Mouse (Mus musculus) C2C12 (cell line): ENCODE measurements around the gene Osbpl8. TPM values are rescaled to one million over a fixed set of nuclear protein-coding genes. Genes with fewer than 3 reads are reported as not detected.

Source experiments
- H3K27me3 ChIP-seq: one replicate; pipeline ENCODE4 v1.6.1; 2011; ENCODE audit not compliant: control insufficient read depth, insufficient read depth, insufficient read length
- H3K36me3 ChIP-seq: one replicate; pipeline ENCODE4 v1.6.1; 2011; ENCODE audit not compliant: control insufficient read depth, insufficient read depth
- H3K4me3 ChIP-seq: one replicate; pipeline ENCODE4 v1.5.1; 2011; ENCODE audit warnings: mild to moderate bottlenecking, control low read depth; ENCODE audit not compliant: poor library complexity, insufficient read depth, severe bottlenecking
- H3K79me2 ChIP-seq: one replicate; pipeline ENCODE4 v1.6.1; 2011; ENCODE audit not compliant: control insufficient read depth, insufficient read depth
- H3K79me3 ChIP-seq: one replicate; pipeline ENCODE4 v1.6.1; 2011; ENCODE audit warnings: low read depth, control low read depth
- H3ac ChIP-seq: one replicate; pipeline ENCODE3; 2011; ENCODE audit warnings: low read depth; ENCODE audit not compliant: control insufficient read depth, insufficient read length
- CEBPB ChIP-seq: IDR thresholded peaks from one replicate; pipeline ENCODE4 v1.6.1; 2011; ENCODE audit warnings: low read depth, mild to moderate bottlenecking, control low read depth, moderate library complexity
- CTCF ChIP-seq: IDR thresholded peaks from one replicate; pipeline ENCODE4 v1.5.1; 2011; ENCODE audit not compliant: control insufficient read depth, insufficient read depth, insufficient read length
- FOSL1 ChIP-seq: IDR thresholded peaks from one replicate; pipeline ENCODE4 v1.8.0; 2011; ENCODE audit warnings: mild to moderate bottlenecking, low read length; ENCODE audit not compliant: poor library complexity, insufficient read depth, severe bottlenecking
- MAX ChIP-seq: IDR thresholded peaks from one replicate; pipeline ENCODE4 v1.6.1; 2011; ENCODE audit warnings: mild to moderate bottlenecking, control low read depth
- MYOD1 ChIP-seq: IDR thresholded peaks from one replicate; pipeline ENCODE4 v1.6.1; 2011; ENCODE audit warnings: low read depth; ENCODE audit not compliant: control insufficient read depth, insufficient read length
- MYOG ChIP-seq: IDR thresholded peaks from one replicate; pipeline ENCODE4 v1.6.1; 2011; ENCODE audit not compliant: control insufficient read depth, insufficient read length; ENCODE audit errors: extremely low read depth
- USF1 ChIP-seq: IDR thresholded peaks from one replicate; pipeline ENCODE4 v1.6.1; 2011; ENCODE audit warnings: low read depth, mild to moderate bottlenecking, control low read depth, moderate library complexity
- polyA plus RNA-seq: library from polyadenylated mRNA; unstranded; fragments of >200 nt; fragmentation: generic; extraction: Trizol; gene quantifications from one replicate; pipeline ENCODE4 v1.2.1, GENCODE M21; 2012; ENCODE audit warnings: missing spikeins

Osbpl8 gene
- polyA plus RNA-seq, 1 experiment, result 2.8 TPM

DNA sequence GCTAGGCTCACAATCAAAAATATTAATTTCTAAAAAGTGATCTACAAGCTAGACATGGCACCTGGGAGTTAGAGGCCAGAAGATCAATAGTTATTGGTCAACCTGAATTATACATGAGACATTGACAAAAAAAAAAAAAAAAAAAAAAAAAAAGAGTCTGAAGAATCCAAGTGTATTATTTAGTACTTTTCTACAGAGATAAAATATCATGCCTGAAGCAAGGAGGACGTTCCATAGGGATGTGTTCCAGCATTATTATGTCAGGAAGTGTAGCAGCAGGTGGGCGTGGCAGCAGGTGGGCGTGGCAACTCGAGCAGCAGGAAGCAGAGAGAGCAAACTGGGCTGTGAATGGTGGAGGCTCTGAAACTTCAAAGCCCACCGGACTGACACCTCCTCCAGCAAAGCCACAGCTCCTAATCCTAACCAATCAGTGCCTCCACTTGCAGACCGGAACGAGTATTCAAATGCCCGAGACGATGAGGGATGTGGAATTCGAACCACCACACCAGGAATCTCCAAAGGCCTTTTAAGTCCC is 41.6 kb upstream of the Osbpl8 start:
- no peaks in the 10 kb centered on the region for H3K27me3 ChIP-seq

DNA sequence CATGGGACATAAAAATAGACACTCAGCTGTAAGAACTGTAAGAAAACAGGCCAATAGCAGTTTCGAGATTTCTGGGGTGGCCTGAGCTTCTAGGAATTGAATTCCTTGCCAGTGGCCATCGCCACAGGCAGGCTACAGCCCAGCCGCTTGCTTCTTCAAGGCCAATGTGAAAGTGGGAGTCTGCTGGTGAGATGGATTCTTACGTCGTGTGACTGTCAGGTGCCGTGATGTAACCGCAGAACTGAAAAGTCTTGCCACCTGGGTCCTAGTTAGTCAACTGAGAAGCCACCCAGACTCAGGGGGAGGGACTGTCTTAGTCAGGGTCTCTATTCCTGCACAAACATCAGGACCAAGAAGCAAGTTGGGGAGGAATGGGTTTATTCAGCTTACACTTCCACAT is 40.4 kb upstream of the Osbpl8 start:
- TF ChIP-seq CEBPB, result no peak
- no peak for TF ChIP-seq MAX
- TF ChIP-seq FOSL1, result no peak
- no peak for TF ChIP-seq CTCF
- no peak for TF ChIP-seq USF1
- no peak for TF ChIP-seq MYOD1
- TF ChIP-seq MYOG, result no peak
- Histone ChIP-seq H3ac (no peak overlapping the region), H3K36me3 (no peaks in the 10 kb centered on the region), H3K4me3 (no peak overlapping the region), H3K27me3 (no peaks in the 10 kb centered on the region), H3K79me2 (no peaks in the 10 kb centered on the region), H3K79me3 (no peaks in the 10 kb centered on the region)

More for the DNA sequence above, 41.6 kb upstream of the Osbpl8 start:
- Histone ChIP-seq H3K4me3 (no peak overlapping the region), H3K79me3 (no peaks in the 10 kb centered on the region), H3K36me3 (no peaks in the 10 kb centered on the region), H3K79me2 (no peaks in the 10 kb centered on the region), H3ac (no peak overlapping the region)
- TF ChIP-seq FOSL1, result no peak
- no peak for TF ChIP-seq MYOD1
- no peak for TF ChIP-seq CEBPB
- TF ChIP-seq CTCF, result no peak
- TF ChIP-seq MYOG, result no peak
- TF ChIP-seq MAX, result no peak
- no peak for TF ChIP-seq USF1

DNA sequence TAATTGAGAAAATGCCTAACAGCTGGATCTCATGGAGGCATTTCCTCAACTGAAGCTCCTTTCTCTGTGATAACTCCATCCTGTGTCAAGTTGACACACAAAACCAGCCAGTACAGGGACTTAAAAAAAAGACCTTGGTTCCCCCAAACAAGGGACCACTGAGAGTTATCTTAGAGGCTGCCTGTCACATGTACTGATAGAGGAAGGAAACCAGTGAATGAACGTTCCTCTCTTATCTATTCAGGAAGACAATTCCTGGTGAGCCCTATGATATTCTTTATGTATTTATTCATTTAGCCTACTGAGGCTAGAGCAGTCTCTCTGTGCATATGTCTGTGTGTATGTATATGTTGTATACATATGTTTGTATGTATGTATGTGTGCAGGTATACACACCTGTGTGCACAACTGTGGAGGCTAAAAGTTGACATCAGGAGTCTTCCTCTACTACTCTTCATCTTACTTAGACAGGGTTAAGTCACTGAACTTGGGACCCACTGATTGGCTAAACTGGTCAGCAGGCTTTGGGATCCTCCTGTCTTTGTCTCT is 39.7 kb upstream of the Osbpl8 start:
- H3K36me3 ChIP-seq, result no peaks in the 10 kb centered on the region
- TF ChIP-seq MAX (no peak), USF1 (no peak), MYOG (no peak), CEBPB (no peak), MYOD1 (no peak), FOSL1 (no peak), CTCF (no peak)
- H3K79me3 ChIP-seq, result no peaks in the 10 kb centered on the region
- no peaks in the 10 kb centered on the region for H3K79me2 ChIP-seq
- H3ac ChIP-seq, result no peak overlapping the region
- no peaks in the 10 kb centered on the region for H3K27me3 ChIP-seq
- H3K4me3 ChIP-seq, result no peak overlapping the region

DNA sequence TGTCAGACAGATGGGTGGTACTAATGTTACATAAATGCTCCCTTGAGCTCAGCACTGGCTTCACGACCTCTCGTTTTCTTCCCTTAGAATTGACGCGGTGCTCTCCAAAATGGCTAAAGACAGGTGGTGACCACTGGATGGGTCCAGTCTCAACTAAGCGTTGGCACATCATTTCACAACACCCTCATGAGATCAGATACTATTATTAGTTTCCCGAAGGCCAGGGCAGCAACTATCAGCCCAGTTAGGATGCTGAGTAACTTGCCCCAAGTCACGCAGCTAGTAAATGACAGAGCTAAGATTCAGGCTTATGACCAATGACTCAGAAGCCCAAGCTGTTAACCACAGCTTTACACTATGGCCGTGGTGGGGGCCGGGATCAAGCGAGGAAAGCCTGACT is 37.2 kb upstream of the Osbpl8 start:
- TF ChIP-seq USF1 (no peak), MYOG (no peak), MAX (peak; percentile 28), FOSL1 (no peak), CEBPB (peak; percentile 92), MYOD1 (peak; percentile 86)
- Histone ChIP-seq H3K4me3 (no peak overlapping the region), H3K79me2 (no peaks in the 10 kb centered on the region), H3K79me3 (no peaks in the 10 kb centered on the region), H3K36me3 (no peaks in the 10 kb centered on the region), H3K27me3 (no peaks in the 10 kb centered on the region), H3ac (no peak overlapping the region)

DNA sequence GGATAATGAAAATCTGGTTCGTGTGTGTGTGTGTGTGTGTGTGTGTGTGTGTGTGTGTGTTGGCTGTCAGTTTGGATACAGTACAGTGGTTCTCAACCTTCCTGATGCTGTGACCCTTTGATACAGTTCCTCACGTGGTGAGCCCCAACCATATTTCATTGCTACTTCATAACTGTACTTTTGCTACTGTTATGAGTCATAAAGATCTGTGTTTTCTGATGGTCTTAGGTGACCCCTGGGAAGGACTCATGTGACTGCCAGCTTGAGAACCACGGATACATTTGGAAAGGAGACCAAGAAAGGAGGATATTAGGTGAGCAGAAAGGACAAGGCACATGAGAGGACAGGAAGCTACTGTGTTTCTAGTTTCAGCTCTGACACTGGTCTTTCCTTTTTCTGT is 36.1 kb upstream of the Osbpl8 start:
- no peak for TF ChIP-seq MYOG
- TF ChIP-seq MYOD1, result no peak
- TF ChIP-seq CTCF, result no peak
- no peak for TF ChIP-seq MAX
- no peak for TF ChIP-seq USF1
- TF ChIP-seq CEBPB, result no peak
- TF ChIP-seq FOSL1, result no peak
- Histone ChIP-seq H3K79me3 (no peaks in the 10 kb centered on the region), H3K4me3 (no peak overlapping the region), H3K79me2 (no peaks in the 10 kb centered on the region), H3K27me3 (no peaks in the 10 kb centered on the region), H3ac (no peak overlapping the region), H3K36me3 (no peaks in the 10 kb centered on the region)

DNA sequence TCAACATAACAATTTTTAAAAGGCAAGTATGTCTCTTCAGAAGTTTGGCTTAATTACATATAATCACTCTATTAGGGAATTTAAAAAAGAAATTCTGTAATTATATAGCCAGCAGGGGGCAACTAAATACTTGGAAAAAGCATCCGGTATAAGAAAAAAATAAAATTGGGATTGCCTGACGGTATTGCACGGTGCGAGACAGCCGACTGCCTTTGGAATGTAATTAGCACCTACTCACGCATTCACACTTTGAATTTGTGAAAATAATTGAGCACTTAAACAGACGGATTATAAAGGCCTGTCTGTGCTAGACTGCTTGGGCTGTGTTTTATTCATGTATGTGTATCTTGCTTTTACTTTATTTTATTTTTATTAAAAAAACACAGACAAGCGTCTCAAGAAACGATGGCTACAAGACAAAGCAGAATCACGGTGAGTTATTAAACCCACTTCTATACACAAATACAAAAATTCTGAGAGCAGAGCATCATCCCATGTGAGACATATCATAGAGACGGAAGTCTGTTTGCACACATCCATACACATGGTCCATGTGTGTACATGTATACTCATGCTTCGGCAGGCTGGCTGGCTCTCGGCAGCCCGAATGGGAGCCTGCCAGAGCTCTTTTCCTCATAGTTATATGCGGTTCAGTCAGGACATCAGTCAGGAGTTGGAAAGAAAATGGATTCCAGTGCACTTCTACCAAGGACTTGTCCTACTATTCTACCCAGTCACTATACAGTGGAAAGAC is 34.5 kb upstream of the Osbpl8 start:
- Histone ChIP-seq H3K27me3 (no peaks in the 10 kb centered on the region), H3ac (no peak overlapping the region), H3K79me3 (no peaks in the 10 kb centered on the region), H3K79me2 (no peaks in the 10 kb centered on the region), H3K4me3 (no peak overlapping the region), H3K36me3 (no peaks in the 10 kb centered on the region)
- TF ChIP-seq USF1 (no peak), CTCF (no peak), FOSL1 (no peak), MYOD1 (no peak), MYOG (no peak), MAX (no peak), CEBPB (no peak)
